Mouse (Mus musculus) retina, adult 2 months (tissue): ENCODE results near the gene Tspan15.

Experiments used
- DNase-seq: peaks from one replicate; pipeline ENCODE4 v3.0.0-alpha.2; 2012; ENCODE audit warnings: low read depth, low spot score

The Tspan15 gene

DNA sequence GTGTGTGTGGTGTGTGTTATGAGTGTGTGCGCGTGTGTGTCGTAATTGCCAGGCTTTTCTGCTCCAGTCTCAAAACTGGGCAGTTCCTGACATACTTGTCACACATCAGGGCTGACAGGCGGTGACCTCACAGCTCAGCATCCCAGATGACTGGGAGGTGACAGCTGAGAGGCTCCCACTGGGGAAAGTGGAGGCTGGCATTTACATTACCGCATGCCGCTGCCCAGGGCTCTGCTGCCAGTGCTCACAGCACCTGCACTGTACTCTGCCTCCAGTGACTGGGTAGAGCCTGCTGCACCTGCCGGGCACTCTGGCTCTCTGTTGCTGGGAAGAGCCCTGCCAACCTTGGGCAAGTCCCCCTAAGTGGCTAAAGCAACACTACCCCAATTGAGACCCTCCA, 40.2 kb downstream of the Tspan15 start:
- DNase-seq: no peak

DNA sequence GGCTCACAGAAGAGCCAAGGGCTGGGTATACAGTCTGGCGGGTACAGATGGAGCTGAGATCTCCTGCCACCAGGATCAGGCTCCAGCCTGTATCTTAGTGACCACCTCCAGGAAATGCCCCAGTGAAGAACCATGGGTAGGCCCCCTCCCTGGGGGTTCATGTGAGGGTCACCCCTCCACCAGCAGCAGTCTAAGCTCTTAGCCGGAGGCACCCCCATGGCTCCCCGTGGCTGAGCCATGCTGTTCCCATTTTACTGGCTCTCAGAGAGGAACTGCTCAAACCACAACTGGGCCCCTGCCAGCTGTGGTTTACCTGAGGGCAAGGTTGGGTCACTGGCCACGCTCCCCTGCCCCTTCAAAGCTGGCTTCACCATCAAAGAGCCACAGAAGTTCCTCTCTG, 41.1 kb downstream of the Tspan15 start:
- no peak for DNase-seq

- no peak for DNase-seq
Observed at GRCm38 (mm10) chr10:62189303-62189702, 41.7 kb downstream of the Tspan15 start.

- DNase-seq: peak; percentile 46
Observed at GRCm38 (mm10) chr10:62186882-62187281, 44.2 kb downstream of the Tspan15 start.

- peak; percentile 82 for DNase-seq
Observed at GRCm38 (mm10) chr10:62183053-62183452, 48.0 kb downstream of the Tspan15 start.

DNA sequence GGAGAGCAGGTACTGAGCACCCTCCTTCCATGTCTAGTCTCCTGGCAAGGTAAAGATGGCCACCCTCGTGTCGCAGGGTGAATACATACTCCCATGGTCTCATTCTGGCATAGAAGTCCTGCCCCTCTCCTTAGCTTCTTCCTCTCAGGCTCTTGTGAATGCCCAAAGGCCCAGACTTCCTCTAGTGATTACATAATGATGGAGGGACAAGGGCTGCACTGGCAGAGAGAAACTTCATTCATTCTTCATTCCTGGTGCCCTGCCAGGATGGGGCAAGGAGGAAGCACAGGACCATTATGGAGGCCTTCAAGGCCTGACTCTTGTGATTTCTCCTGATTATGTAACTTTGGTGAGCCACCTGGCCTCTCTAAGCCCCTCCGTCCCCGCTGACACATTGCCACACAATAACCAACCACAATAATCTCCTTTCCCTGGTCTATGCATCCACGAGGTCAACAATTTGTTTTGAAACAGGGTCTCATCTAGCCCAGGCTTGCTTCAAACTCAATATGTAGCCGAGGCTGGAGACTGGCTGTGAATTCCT, 48.5 kb downstream of the Tspan15 start:
- DNase-seq: no peak

DNA sequence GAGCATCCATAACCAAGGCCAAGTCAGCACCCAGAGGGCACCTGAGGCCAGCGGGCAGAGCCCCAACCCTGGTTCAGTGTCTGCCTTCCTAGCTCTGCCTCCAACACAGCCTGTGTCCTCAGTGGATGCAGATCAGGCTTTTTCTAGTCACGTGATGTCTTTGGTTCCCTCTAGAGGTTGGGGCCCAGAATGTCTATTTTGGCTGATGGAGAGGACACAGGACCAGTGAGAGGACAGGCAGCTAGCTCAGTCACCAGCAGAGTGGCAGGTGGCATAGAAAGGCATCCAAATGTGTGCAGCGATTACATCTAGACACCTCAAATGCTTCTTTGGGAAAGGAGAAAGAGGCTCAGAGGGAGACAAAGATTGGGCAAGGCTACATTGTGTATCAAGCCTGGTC, 49.4 kb downstream of the Tspan15 start:
- DNase-seq: no peak

DNA sequence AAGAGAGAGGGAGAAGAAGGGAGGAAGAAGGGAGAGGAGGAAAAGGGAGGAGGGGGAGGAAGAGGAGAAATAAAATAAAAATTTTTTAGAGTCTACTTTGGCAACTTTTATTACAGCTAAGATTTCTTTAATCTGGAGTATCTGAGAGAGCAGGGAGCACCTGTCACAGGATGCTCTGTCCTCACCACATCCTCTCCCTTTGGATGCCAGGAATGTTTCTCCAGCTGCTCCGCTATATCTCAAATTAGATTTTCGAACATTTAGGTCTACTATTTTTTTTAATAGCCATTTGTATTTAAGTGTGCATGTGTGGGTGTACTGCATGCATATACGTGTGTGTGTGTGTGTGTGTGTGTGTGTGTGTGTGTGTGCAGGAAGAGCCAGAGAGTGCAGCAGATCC, 51.1 kb downstream of the Tspan15 start:
- no peak for DNase-seq

DNA sequence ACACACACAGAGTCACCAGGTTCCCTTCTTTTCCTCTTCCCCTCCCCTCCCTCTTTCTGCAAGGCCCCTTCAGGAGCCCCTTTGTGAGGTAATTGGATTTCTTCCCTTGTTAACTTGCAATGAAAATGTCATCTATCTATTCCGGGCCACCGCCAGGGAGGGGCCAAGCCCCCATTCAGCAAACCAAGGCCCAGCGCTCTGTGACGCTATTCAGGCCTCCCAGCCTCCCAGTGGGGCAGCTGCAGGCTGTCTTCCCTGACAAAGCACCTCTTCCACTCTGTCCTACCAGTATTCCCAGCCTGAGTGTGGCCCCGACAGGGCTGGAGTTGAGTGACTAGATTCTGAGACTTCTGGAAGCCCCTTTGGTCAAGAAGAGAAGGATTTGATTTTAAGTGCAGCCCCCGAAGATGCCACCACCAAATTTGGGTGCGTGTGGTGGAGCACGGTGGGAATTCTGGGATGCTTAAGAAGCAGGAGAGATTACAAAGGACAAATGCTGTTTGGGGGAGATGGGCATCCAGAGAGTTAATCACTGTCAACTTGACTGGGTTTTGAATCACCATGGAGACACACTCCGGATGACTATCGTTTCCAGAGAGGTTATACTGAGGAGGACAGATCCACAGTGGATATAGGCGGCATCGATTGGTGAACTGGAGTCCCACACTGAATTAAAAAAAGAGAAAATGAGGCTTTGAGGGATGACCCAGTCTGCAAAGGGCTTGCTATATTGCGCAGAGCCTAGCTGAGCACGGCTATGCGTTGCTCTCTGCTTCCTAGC, 56.3 kb downstream of the Tspan15 start:
- no peak for DNase-seq

DNA sequence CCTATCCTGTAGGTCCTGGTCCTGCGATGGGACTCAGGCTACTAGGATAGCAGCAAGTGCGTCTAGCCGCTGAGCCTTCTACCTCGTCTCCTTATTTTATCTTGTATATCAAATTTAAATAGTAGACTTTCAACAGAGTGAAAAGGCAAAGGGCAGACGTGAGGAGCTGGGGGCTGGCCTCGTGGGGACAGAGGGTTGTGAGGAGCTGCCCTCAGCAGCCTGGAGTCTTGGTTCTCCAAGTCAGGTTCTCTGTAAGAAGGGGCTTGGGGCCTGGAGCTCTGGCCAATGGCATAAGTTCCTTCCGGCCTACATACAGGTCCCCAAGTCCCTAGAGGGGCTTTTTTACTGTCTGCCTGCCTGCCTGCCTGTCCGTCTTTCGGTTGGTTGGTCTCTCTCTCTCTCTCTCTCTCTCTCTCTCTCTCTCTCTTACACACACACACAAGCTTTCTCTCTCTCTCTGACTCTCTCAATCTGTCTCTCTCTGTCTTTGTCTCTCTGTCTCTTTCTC, 57.1 kb downstream of the Tspan15 start:
- DNase-seq: no peak

DNA sequence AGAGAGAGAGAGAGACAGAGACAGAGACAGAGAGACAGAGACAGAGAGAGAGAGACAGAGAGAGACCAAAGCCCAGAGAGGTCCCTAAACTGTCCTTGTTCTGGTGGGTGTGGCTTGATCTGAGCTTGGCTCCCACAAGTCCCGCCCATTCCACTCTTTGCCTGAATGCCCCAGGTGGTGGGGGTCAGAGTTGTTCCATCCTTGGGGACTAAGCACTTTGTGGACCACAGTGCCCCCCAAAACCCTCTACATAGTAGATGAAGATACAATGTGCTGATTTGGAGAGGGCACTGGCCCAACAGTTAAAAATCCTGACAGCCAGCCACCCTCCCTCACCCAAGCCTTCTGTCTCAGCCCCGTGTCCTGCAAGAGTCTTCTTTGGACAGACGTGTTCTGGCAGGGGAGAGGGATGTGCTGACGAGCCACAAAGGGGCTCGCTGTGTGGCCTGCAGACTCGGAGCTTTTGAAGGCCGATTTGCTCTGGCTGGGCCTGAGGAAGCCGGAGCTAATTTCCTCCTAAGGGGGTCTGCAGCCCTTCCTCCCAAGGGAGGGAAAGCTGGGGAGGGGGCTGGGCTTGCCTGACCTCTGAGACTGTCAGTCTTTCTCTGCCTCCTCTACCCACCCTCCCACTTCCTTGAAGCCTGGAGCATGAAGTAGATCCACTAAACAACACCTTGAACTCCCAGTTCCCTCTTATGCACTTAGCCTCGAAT, 58.1 kb downstream of the Tspan15 start:
- no peak for DNase-seq

DNA sequence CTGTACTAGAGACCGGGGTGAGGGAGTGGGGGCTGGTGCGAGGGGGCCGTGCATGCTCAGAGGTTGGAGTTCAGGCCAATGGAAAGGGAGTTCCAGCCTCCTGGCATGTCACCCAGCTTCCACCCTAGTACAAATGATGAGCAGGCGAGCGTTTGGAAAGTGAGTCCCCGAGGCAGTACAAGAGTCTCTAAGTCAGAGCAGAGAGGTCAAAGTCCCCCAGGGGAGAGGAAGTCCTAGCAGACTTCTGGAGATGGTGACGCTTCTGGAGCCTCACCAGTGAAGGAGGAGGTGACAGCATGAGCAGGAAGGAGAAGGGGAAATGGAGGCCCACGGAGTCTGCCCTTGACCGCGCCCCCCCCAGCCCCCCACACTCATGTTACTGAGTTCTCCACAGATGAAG, 68.6 kb downstream of the Tspan15 start:
- no peak for DNase-seq

- no peak for DNase-seq
Observed at GRCm38 (mm10) chr10:62149929-62150328, 81.1 kb downstream of the Tspan15 start.

- DNase-seq: no peak
Observed at GRCm38 (mm10) chr10:62147466-62148248, 83.4 kb downstream of the Tspan15 start.

GRCm38 (mm10) chr10:62145957-62146356, 85.1 kb downstream of the Tspan15 start:
- no peak for DNase-seq

DNA sequence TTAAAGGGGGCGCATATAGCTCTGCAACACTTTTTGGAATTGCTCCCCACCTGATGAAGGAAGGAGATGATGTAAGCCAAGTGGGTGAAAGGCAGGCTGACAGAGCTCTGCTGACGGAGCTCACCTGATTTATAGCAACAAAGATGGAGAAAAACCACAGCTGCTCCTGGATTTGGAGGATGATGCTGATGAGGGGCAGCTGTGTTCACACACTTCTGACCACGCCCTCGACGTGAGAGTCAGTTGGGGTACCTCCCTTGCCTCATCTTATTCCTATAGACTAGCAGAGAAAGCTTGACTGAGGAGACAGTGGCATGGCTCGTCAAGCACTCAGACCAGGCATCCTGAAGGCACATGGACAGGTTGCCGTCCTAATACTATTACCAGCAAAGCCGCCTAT, 87.2 kb downstream of the Tspan15 start, which contains the start of gene Fam241b:
Gene Fam241b (minus strand): TSS at position 101 of the 400 bp plus-strand sequence.
- no peak for DNase-seq

- no peak for DNase-seq
Observed at GRCm38 (mm10) chr10:62138040-62138439, 93.0 kb downstream of the Tspan15 start.

GRCm38 (mm10) chr10:62137150-62137549, 93.9 kb downstream of the Tspan15 start:
- DNase-seq: no peak

DNA sequence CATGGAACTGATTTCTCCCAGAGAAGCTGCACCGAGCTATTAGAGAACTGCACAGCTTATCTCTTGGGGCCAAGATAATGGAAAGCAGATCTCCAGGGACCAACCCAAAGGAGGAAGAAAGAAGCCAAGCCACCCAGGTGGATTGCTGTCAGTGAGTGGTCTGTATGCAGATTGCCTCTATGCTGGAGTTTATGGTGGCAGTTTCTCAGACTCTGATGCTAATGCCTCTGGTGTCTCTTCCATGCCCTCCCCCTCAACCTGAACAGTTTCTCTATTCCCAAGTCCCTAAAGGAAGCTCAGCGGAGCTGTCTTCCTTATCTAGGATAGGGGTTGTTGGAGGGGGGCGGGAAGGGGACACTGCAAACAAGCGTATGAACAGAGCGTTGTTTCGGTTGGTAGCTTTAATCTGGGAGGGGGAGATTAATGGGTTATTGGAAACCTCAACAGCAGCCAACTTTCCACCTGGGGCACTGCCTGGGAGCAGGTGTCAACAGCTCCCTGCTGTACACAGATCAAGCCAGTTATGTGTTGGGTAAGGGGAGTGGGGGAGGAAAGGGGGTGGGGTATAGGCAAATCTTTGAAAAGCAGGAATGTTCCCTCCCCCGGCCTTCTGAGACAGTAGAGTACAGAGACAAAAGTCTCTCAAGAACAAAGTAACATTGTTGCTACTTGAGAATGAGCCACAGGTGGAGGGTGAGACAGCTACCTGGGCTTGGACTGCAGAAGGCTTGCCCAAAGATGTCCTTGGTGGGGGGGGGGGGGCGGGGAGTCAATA, 95.2 kb downstream of the Tspan15 start:
- DNase-seq: no peak
